Mouse (Mus musculus): ENCODE results near the gene Rasgrp2. TPM values are rescaled to one million over a fixed set of nuclear protein-coding genes. Genes with fewer than 3 reads are reported as not detected.
A peak's percentile ranks its signal among the peaks of the same experiment; 100 is the strongest.

Gene Rasgrp2
- polyA plus RNA-seq, 1 experiment from 2014 or later = 61.6 TPM

- over 99% methylated on average over 10 of the region's 10 CpGs for WGBS
Observed at GRCm38 (mm10) chr19:6374571-6374970, 24.6 kb upstream of the Rasgrp2 start.

GRCm38 (mm10) chr19:6375423-6376254, 23.5 kb upstream of the Rasgrp2 start:
- WGBS = 94% methylated on average over 41 of the region's 42 CpGs
- H3K27ac ChIP-seq = no peak overlapping the region
- H3K36me3 ChIP-seq = peaks cover 92% of the 10 kb centered on the region
- no peak overlapping the region for H3K4me3 ChIP-seq
- H3K27me3 ChIP-seq (ENCODE audit: insufficient read depth, poor library complexity, severe bottlenecking) = no peaks in the 10 kb centered on the region
- H3K9me3 ChIP-seq = no peaks in the 10 kb centered on the region
- 0 out of 2 replicates have a peak, but pooled peaks cover 6% of the 10 kb centered on the region for H3K4me1 ChIP-seq
- no peak for DNase-seq (ENCODE audit: low spot score)

More at GRCm38 (mm10) chr19:6374571-6374970, 24.6 kb upstream of the Rasgrp2 start:
- Histone ChIP-seq H3K4me1 (0 out of 2 replicates have a peak, but pooled peaks cover 6% of the 10 kb centered on the region), H3K4me3 (no peak overlapping the region), H3K27me3 (ENCODE audit: insufficient read depth, poor library complexity, severe bottlenecking) (no peaks in the 10 kb centered on the region), H3K9me3 (no peaks in the 10 kb centered on the region), H3K27ac (no peak overlapping the region), H3K36me3 (peaks cover 100% of the 10 kb centered on the region)
- no peak for DNase-seq (ENCODE audit: low spot score)

- WGBS = 78% methylated on average over 14 of the region's 14 CpGs
- H3K27ac ChIP-seq = no peak overlapping the region
- DNase-seq (ENCODE audit: low spot score) = no peak
Observed at GRCm38 (mm10) chr19:6376255-6376564, 22.9 kb upstream of the Rasgrp2 start.

GRCm38 (mm10) chr19:6376643-6377042, 22.5 kb upstream of the Rasgrp2 start:
- H3K36me3 ChIP-seq = peaks cover 84% of the 10 kb centered on the region
- DNase-seq (ENCODE audit: low spot score) = no peak
- WGBS = 85% methylated on average over 2 of the region's 2 CpGs

More at GRCm38 (mm10) chr19:6376255-6376564, 22.9 kb upstream of the Rasgrp2 start:
- no peaks in the 10 kb centered on the region for H3K27me3 ChIP-seq (ENCODE audit: insufficient read depth, poor library complexity, severe bottlenecking)
- peaks cover 89% of the 10 kb centered on the region for H3K36me3 ChIP-seq
- H3K4me3 ChIP-seq = no peak overlapping the region
- H3K9me3 ChIP-seq = no peaks in the 10 kb centered on the region
- H3K4me1 ChIP-seq = 0 out of 2 replicates have a peak, but pooled peaks cover 6% of the 10 kb centered on the region

GRCm38 (mm10) chr19:6377327-6378040, 21.7 kb upstream of the Rasgrp2 start:
- H3K4me3 ChIP-seq = no peak overlapping the region
- DNase-seq (ENCODE audit: low spot score) = no peak
- H3K27me3 ChIP-seq (ENCODE audit: insufficient read depth, poor library complexity, severe bottlenecking) = no peaks in the 10 kb centered on the region
- peaks cover 76% of the 10 kb centered on the region for H3K36me3 ChIP-seq
- no peaks in the 10 kb centered on the region for H3K9me3 ChIP-seq
- 83% methylated on average over 11 of the region's 11 CpGs for WGBS
- peak overlapping the region; percentile 10; the same call in 1 of the 2 replicates for H3K27ac ChIP-seq
- H3K4me1 ChIP-seq = peaks cover 11% of the 10 kb centered on the region; the same call in 1 of the 2 replicates

More at GRCm38 (mm10) chr19:6376643-6377042, 22.5 kb upstream of the Rasgrp2 start:
- Histone ChIP-seq H3K27ac (no peak overlapping the region), H3K27me3 (ENCODE audit: insufficient read depth, poor library complexity, severe bottlenecking) (no peaks in the 10 kb centered on the region), H3K9me3 (no peaks in the 10 kb centered on the region), H3K4me3 (no peak overlapping the region), H3K4me1 (0 out of 2 replicates have a peak, but pooled peaks cover 6% of the 10 kb centered on the region)

- H3K27me3 ChIP-seq (ENCODE audit: insufficient read depth, poor library complexity, severe bottlenecking) = no peaks in the 10 kb centered on the region
- WGBS = 90% methylated on average over 9 of the region's 9 CpGs
- H3K9me3 ChIP-seq = no peaks in the 10 kb centered on the region
- H3K36me3 ChIP-seq = peaks cover 45% of the 10 kb centered on the region
- peaks cover 38% of the 10 kb centered on the region for H3K4me1 ChIP-seq
- no peak overlapping the region for H3K27ac ChIP-seq
- H3K4me3 ChIP-seq = no peak overlapping the region
- DNase-seq (ENCODE audit: low spot score) = no peak
Observed at GRCm38 (mm10) chr19:6380411-6381166, 18.6 kb upstream of the Rasgrp2 start.

- Histone ChIP-seq H3K36me3 (peaks cover 40% of the 10 kb centered on the region), H3K4me3 (no peak overlapping the region), H3K27me3 (ENCODE audit: insufficient read depth, poor library complexity, severe bottlenecking) (no peaks in the 10 kb centered on the region), H3K27ac (no peak overlapping the region), H3K4me1 (peaks cover 45% of the 10 kb centered on the region), H3K9me3 (no peaks in the 10 kb centered on the region)
- 91% methylated on average over 5 of the region's 5 CpGs for WGBS
- DNase-seq (ENCODE audit: low spot score) = no peak
Observed at GRCm38 (mm10) chr19:6381238-6381637, 17.9 kb upstream of the Rasgrp2 start.

- Histone ChIP-seq H3K27me3 (ENCODE audit: insufficient read depth, poor library complexity, severe bottlenecking) (peaks cover 8% of the 10 kb centered on the region; the same call in 1 of the 2 replicates), H3K36me3 (peaks cover 39% of the 10 kb centered on the region), H3K9me3 (no peaks in the 10 kb centered on the region), H3K27ac (peak overlapping the region; percentile 88; the same call in 1 of the 2 replicates), H3K4me1 (peaks cover 50% of the 10 kb centered on the region), H3K4me3 (no peak overlapping the region)
- DNase-seq (ENCODE audit: low spot score) = no peak
- WGBS = 78% methylated on average over 4 of the region's 4 CpGs
Observed at GRCm38 (mm10) chr19:6382323-6382924, 16.7 kb upstream of the Rasgrp2 start.

GRCm38 (mm10) chr19:6383470-6383869, 15.7 kb upstream of the Rasgrp2 start:
- Histone ChIP-seq H3K4me3 (peak overlapping the region; percentile 59), H3K9me3 (no peaks in the 10 kb centered on the region), H3K27ac (peak overlapping the region; percentile 88), H3K27me3 (ENCODE audit: insufficient read depth, poor library complexity, severe bottlenecking) (peaks cover 17% of the 10 kb centered on the region; the same call in 1 of the 2 replicates), H3K4me1 (peaks cover 50% of the 10 kb centered on the region), H3K36me3 (peaks cover 39% of the 10 kb centered on the region)
- 42% methylated on average over 5 of the region's 5 CpGs for WGBS
- DNase-seq (ENCODE audit: low spot score) = no peak

GRCm38 (mm10) chr19:6384128-6384527, 15.0 kb upstream of the Rasgrp2 start, which contains the start of gene Pygm:
Gene Pygm, plus strand, starts transcription at chr19:6384399.
- Histone ChIP-seq H3K4me3 (peak within 1 kb of the TSS; percentile 59), H3K27ac (peak within 1 kb of the TSS; percentile 88), H3K27me3 (ENCODE audit: insufficient read depth, poor library complexity, severe bottlenecking) (peaks cover 23% of the 10 kb centered on the region; the same call in 1 of the 2 replicates), H3K9me3 (no peaks in the 10 kb centered on the region), H3K36me3 (peaks cover 39% of the 10 kb centered on the region), H3K4me1 (peaks cover 57% of the 10 kb centered on the region)
- peak; percentile 93 for DNase-seq (ENCODE audit: low spot score)
- 8% methylated on average over 7 of the region's 7 CpGs for WGBS

- peaks cover 29% of the 10 kb centered on the region; the same call in 1 of the 2 replicates for H3K27me3 ChIP-seq (ENCODE audit: insufficient read depth, poor library complexity, severe bottlenecking)
- peaks cover 43% of the 10 kb centered on the region for H3K36me3 ChIP-seq
- no peaks in the 10 kb centered on the region for H3K9me3 ChIP-seq
- DNase-seq (ENCODE audit: low spot score) = no peak
- H3K4me1 ChIP-seq = peaks cover 65% of the 10 kb centered on the region
- 46% methylated on average over 11 of the region's 11 CpGs for WGBS
- peak overlapping the region; percentile 88 for H3K27ac ChIP-seq
- H3K4me3 ChIP-seq = peak overlapping the region; percentile 59
Observed at GRCm38 (mm10) chr19:6384954-6385353, 14.2 kb upstream of the Rasgrp2 start.

- 63% methylated on average over 5 of the region's 5 CpGs for WGBS
- peaks cover 29% of the 10 kb centered on the region; the same call in 1 of the 2 replicates for H3K27me3 ChIP-seq (ENCODE audit: insufficient read depth, poor library complexity, severe bottlenecking)
- peak overlapping the region; percentile 88 for H3K27ac ChIP-seq
- H3K4me1 ChIP-seq = peaks cover 68% of the 10 kb centered on the region
- H3K4me3 ChIP-seq = peak overlapping the region; percentile 59
- no peaks in the 10 kb centered on the region for H3K9me3 ChIP-seq
- H3K36me3 ChIP-seq = peaks cover 47% of the 10 kb centered on the region
- DNase-seq (ENCODE audit: low spot score) = no peak
Observed at GRCm38 (mm10) chr19:6385419-6385818, 13.7 kb upstream of the Rasgrp2 start.
